Mouse (Mus musculus): ENCODE measurements around the gene Gstz1.

DNA sequence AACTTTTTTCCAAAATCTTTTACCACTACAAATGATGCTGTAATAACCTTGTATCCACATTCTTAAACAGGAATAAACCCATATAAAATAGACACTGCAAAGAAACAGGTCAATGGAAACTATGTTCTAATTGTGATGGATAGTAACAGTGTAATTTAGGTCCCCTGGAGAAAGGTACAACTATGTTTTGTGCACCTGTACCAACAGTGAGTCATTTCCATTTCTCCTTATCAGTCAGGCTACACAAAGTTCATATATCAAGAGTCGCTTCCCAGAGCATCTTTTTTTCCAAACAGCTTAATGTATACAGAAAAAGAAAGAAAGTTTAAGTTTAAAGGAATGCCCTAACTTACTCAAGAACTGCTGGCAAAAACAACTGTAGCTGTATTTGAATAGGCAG is 48.1 kb downstream of the Gstz1 start:
- TF ChIP-seq CTCF (IDR thresholded peaks at IDR 0.05): no peak
- TF ChIP-seq EP300 (IDR thresholded peaks at IDR 0.05): no peak

Data from lung, postnatal 0 days (tissue).